Mouse (Mus musculus) cortical plate, adult 2 months (tissue): ENCODE results near the gene Tex29.

Experiments
- CTCF ChIP-seq: fragments of 200-500 bp; IDR thresholded peaks from 2 replicates; pipeline ENCODE4 v1.5.1; 2011; ENCODE audit warnings: mild to moderate bottlenecking, control low read depth, low read length; ENCODE audit not compliant: insufficient read depth; ENCODE audit errors: extremely low read depth
- POLR2A ChIP-seq: fragments of 200-500 bp; IDR thresholded peaks from 2 replicates; pipeline ENCODE4 v1.6.1; 2011; ENCODE audit warnings: mild to moderate bottlenecking, low read length, control low read depth; ENCODE audit not compliant: insufficient read depth; ENCODE audit errors: extremely low read depth

DNA sequence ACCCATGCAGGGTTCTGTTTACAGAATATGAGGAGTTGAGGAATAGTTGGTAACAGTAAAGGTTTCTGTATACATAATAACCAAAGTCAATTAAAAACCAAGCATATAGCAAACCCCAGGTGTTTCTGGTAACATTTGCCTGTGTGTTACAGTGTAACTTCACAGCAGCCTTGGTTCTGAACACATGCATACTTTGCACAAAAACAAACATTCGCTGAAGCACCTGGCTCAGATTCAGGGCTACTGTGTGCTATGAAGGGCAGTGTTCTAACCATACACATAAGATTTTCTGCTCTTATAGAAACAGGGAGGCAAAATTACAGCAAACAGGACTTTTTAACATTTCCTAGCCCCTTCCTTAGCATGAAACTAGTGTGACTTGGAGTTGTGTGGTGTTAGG, 58.5 kb downstream of the Tex29 start:
- TF ChIP-seq POLR2A = no peak
- TF ChIP-seq CTCF = no peak
